Mouse (Mus musculus) cerebellum, adult 2 months (tissue): ENCODE measurements at regions not wholly inside any gene's neighbourhood (a gene's known extent, or its start where the extent isn't known, plus 50 kb on each side); places are given as distances from the start of the nearest gene placed in this dataset.

Source experiments
- CTCF ChIP-seq: fragments of 200-500 bp; IDR thresholded peaks from 2 replicates; pipeline ENCODE4 v1.5.1; 2011; ENCODE audit warnings: low read depth, mild to moderate bottlenecking, control low read depth, low read length, moderate library complexity, borderline replicate concordance; ENCODE audit not compliant: insufficient read depth
- POLR2A ChIP-seq: fragments of 200-500 bp; IDR thresholded peaks from 2 replicates; pipeline ENCODE4 v1.6.1; 2011; ENCODE audit warnings: low read length, control low read depth, borderline replicate concordance; ENCODE audit not compliant: insufficient read depth

DNA sequence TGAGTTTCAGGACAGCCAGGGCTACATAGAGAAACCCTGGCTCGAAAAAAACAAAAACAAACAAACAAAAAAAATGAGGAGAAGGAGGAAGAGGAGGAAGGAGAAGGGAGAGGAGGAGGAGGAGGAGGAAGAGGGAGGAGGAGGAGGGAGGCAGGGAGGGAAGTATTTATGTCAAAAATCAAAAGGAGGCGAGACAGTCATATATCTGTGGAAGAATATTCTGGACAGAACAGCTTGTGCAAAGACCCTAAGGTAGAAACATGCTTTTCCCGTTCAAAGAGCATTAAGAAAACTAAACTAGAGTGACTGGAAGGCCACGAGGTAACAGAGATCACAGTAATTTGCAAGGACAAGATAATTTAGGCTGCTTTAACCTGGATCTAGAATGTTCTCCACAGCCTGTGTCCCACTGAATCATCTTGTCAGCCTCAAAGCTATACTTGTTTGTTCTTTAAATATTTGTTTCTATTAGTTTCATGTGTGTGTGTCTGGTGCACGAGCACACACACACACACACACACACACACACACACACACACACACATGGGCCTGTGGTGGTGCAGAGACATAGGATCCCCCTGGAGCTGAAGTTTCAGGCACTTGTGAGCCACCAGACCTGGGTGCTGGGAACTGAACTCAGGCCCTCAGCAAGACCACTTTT lies 50.5 kb upstream of the Cpsf6 start:
- TF ChIP-seq CTCF: no peak
- TF ChIP-seq POLR2A: no peak
